ENCODE assay signal across 14 mouse cellular contexts in the genomic region with DNA sequence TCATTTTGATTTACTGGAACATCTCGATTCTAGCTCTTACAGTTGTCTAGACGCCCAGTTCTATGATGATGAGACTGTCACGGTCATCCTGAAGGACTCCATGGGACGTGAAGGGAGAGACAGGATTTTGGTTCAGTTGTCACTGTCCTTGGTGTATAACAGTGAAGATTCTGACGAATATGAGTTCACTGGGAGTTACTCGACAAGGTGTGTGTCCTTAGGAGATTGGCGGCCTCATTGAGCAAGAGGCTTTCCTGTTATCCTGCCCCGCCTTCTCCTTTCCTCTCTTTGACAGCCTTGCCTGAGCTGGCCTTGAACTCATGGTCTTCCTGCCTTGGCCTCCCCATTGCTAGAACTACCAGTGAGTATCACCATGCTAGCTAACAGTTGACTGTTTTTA.
"Had no signal": no experiment of that assay in that cellular context is flagged by ENCODE, and none has a peak within 500 bp of the region (broad histone marks: within the 10 kb centered on the region; RNA-seq: fewer than 3 reads in every experiment).

No protein-coding gene starts in this region.

- DNase-seq: gastrocnemius, postnatal 14 days; gastrocnemius, postnatal 36 days; heart, adult 18-20 months; heart, postnatal 14 days; heart, postnatal 36 days; kidney, adult 11 months; kidney, adult 2 months; kidney, adult 9 months; kidney, postnatal 14 days; kidney, postnatal 36 days; layer of hippocampus, adult 9-11 months; layer of hippocampus, postnatal 36 days; liver; liver, embryonic 13.5 days had no signal
